In genomic region chr4:139858635-139859176, GRCm38 (mm10) we compare ENCODE assay signal across 9 mouse cellular contexts. TPM values are rescaled to one million over a fixed set of nuclear protein-coding genes. Genes with fewer than 3 reads are reported as not detected.
DNase-seq lines count a peak whose midpoint lies in the region; ATAC-seq and TF ChIP-seq lines count a peak whose summit lies in the region.
"Had no signal": no experiment of that assay in that cellular context is flagged by ENCODE, and none has a peak within 500 bp of the region (broad histone marks: within the 10 kb centered on the region; RNA-seq: fewer than 3 reads in every experiment).

No protein-coding gene starts in this region.

- H3K27me3 ChIP-seq in Patski: peaks cover 3% of the 10 kb centered on the region
- peaks cover 12% of the 10 kb centered on the region for H3K27me3 ChIP-seq in hindbrain, embryonic 11.5 days (ENCODE audit: control insufficient read depth, insufficient read depth, low read length)

- DNase-seq in Patski (ENCODE audit: low read depth, low spot score): peak; percentile 24
- DNase-seq in cerebellum, adult 9-10 months: peak; percentile 90
- peak; percentile 86 for DNase-seq in forelimb bud, embryonic 11.5 days (ENCODE audit: low read depth, low spot score)
- DNase-seq in hindbrain, embryonic 11.5 days (ENCODE audit: low spot score): peak; percentile 92
- DNase-seq in layer of hippocampus, postnatal 10 days (ENCODE audit: low spot score in 2 of 2): peak; percentile 92 to 94
- DNase-seq in lung, postnatal 4 days: peak; percentile 74 to 87
- peak; percentile 79 for DNase-seq in right cerebral cortex, adult 18-20 months
- DNase-seq in urinary bladder, postnatal 14 days (ENCODE audit: low spot score): peak; percentile 88

- H3K27ac ChIP-seq in hindbrain, embryonic 11.5 days (ENCODE audit: low read depth, low read length): no peak overlapping the region

- in situ Hi-C loops in Patski (cut with MboI; ENCODE audit: low pct_unique_long_range_greater_than_20kb): loop anchor here (5.0 kb wide), 2 partner anchors 176 to 211 kb away; no protein-coding TSS in a partner anchor

- H3K9me3 ChIP-seq in hindbrain, embryonic 11.5 days (ENCODE audit: control insufficient read depth, low read length): no peaks in the 10 kb centered on the region

- POLR2A ChIA-PET in Patski (lab: Charles Lee): interaction anchor here (0.6 kb wide), 1 partner anchor 540 kb away, joined by 3 read pairs; no protein-coding TSS in a partner anchor

- no peak overlapping the region for H3K9ac ChIP-seq in hindbrain, embryonic 11.5 days (ENCODE audit: low read depth, low read length)

- H3K4me3 ChIP-seq in hindbrain, embryonic 11.5 days (ENCODE audit: low read depth, low read length): no peak overlapping the region

- TF ChIP-seq CTCF in Patski (IDR thresholded peaks at IDR 0.05): peak; percentile 74

- no peak for ATAC-seq in Patski
- ATAC-seq in hindbrain, embryonic 11.5 days (ENCODE audit: low FRiP score): peak; percentile 59

- CTCF ChIA-PET in Patski (lab: Charles Lee): interaction anchor here (0.9 to 1.4 kb wide), 3 partner anchors 173 to 215 kb away, joined by 3 read pairs; no protein-coding TSS in a partner anchor

- no peak overlapping the region for H3K4me2 ChIP-seq in hindbrain, embryonic 11.5 days (replicated peaks; ENCODE audit: low read depth, low read length)

- WGBS in hindbrain, embryonic 11.5 days: 2% methylated on average over 12 of the region's 13 CpGs

- no peaks in the 10 kb centered on the region for H3K4me1 ChIP-seq in hindbrain, embryonic 11.5 days (replicated peaks; ENCODE audit: control insufficient read depth, insufficient read depth, low read length)

- no peaks in the 10 kb centered on the region for H3K36me3 ChIP-seq in hindbrain, embryonic 11.5 days (ENCODE audit: control insufficient read depth, insufficient read depth, low read length)

RNA-seq across cellular contexts. Expression of gene Pax7, which starts 25.4 kb away (rescaled TPM):
- not detected for polyA plus RNA-seq in Patski (2021)
- polyA plus RNA-seq in hindbrain, embryonic 11.5 days (2014; fragmentation: Nextera tagmentation; extraction: Ambion mirVana): 2.2 and 2.7 TPM in 2 replicates
- under 1 TPM in 1 of 2 experiments, not detected in 1; 0.11 TPM for total RNA-seq in layer of hippocampus, postnatal 10 days (2021)
- polyA plus RNA-seq: liver, embryonic 16.5 days had no signal

Comparison
In these comparisons a context has a peak if more than half of its experiments do, and no peak if none do; other contexts are left out.
1. DNase-seq: peak in every context shown above with its lines; median percentile 93 in layer of hippocampus, postnatal 10 days; 92 in hindbrain, embryonic 11.5 days; 90 in cerebellum, adult 9-10 months; 88 in urinary bladder, postnatal 14 days; 86 in forelimb bud, embryonic 11.5 days; 80 in lung, postnatal 4 days; 79 in right cerebral cortex, adult 18-20 months; 24 in Patski.